Mouse (Mus musculus) frontal cortex, postnatal 25 days (tissue): ENCODE measurements around the gene Abhd14a.

Experiments
- DNase-seq, 2 experiments: peaks; one replicate each; pipeline ENCODE4 v3.0.0; 2022; ENCODE audit warnings: low spot score in 2 of 2

The Abhd14a gene

DNA sequence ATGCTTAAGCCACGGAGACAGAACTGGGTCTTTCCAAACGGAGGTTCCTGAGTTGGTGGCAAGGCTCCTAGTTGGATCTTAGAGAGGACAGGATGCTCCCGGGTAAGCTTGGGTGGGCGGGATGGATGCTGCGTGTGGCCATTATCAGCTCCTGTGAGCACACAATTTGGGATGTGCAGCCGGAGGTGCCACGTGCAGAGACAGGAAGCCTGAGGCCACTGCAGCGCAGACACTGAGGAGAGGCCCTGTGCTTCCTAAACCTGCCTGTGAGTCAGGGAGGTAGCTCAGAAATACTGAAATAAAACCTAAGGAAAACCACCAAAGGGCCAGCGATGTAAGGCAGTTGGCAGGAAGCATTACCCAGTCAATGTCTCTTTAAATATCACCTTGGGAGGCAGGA is 22.3 kb upstream of the Abhd14a start:
- no peak for DNase-seq

DNA sequence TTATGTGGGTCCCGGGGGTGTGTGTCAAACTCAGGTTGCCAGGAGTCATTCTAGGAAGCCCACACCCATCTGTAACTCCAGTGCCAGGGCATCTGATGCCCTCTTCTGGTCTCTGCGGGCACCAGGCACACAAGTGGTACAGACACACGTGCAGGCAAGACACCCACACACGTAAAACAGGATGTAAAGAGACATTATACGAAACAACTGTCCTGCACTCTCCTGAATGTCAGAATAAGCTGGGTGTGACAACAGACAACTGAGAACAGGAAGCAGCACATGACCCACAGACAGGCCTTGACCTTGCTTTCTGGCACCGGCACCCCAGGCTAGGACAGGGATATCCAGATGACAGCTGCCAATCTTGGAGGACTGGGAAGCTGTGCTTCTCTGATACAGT is 21.8 kb upstream of the Abhd14a start:
- DNase-seq = no peak

DNA sequence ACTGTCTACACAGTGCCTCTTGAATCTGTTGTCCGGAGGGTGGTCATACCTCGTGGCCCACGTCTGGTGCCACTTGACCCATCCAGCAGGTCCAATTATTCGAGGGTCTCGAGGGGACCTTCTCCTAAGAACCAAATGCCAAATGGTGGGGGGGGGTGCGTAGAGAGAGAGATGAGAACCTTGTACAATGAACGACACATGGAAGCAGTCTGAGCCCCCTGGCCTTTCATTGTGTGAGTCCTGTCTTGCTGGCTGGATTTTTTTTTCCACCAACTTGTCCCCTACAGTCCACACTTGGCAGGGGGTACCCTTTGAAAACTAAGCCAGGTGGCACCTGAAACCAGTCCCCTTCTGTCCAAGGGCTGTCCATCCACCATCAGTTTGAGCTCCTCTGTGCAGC is 20.3 kb upstream of the Abhd14a start:
- DNase-seq = no peak

- DNase-seq = no peak
Measured at GRCm38 (mm10) chr9:106466721-106467120, 19.2 kb upstream of the Abhd14a start.

GRCm38 (mm10) chr9:106465571-106466200 is 18.2 kb upstream of the Abhd14a start, which contains the start of gene Gpr62:
TSS of gene Gpr62 (minus strand) at chr9:106465938.
- no peak for DNase-seq

DNA sequence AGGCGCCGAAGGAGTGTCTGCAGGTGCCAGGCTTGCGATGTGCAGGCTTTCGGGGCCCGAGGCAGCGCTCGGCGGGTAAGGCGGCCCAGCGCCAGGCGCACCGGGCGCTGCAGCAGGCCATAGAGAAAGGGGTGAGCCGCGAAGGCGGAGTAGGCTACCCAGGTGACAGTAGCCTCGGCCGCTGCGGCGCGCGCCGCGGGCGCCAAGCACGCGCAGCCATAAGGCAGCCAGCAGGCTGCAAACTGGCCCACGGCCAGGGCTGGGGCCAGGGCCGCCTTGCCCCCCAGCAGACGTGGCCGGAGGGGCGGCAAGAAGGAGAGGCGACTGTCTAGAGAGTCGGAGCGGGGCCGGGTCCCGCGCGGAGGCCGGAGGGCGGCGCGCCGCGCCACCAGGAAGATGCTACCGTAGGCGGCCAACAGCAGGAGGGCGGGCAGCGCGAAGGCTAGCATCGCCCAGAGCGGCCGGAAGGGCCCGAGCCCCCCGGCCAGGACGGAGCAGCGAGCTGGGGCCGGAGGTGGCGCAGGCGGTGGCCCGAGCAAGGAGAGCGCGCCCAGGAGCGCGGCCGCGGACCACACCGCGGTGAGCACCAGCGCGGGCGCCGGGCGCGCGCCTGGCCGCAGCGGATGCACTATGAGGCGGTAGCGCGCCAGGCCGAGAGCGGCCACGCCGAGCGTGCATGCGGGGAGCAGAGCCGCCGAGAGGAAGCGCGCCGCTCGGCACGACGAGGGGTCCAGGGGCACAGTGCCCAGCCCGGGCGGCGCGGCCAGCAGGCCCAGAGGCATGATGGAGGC is 17.5 kb upstream of the Abhd14a start:
- no peak for DNase-seq

GRCm38 (mm10) chr9:106463122-106464063 is 15.9 kb upstream of the Abhd14a start:
- no peak for DNase-seq

- DNase-seq = no peak
Measured at GRCm38 (mm10) chr9:106462430-106462800, 14.9 kb upstream of the Abhd14a start.

GRCm38 (mm10) chr9:106461641-106462429 is 14.4 kb upstream of the Abhd14a start:
- no peak for DNase-seq

DNA sequence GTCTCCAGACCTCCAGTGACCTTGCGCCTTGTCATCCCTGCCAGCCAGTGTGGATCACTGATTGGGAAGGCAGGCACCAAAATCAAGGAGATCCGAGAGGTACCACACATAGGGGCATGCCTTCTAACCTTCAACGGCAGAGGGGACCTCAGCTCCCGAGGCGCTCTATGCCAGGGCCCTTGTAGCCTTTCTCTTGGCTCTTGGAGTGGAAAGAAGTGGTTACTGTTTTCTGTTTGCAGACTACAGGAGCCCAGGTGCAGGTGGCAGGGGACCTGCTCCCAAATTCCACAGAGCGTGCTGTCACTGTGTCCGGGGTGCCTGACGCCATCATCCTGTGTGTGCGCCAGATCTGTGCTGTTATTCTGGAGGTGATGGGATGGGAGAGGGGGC is 13.5 kb upstream of the Abhd14a start:
- no peak for DNase-seq

DNA sequence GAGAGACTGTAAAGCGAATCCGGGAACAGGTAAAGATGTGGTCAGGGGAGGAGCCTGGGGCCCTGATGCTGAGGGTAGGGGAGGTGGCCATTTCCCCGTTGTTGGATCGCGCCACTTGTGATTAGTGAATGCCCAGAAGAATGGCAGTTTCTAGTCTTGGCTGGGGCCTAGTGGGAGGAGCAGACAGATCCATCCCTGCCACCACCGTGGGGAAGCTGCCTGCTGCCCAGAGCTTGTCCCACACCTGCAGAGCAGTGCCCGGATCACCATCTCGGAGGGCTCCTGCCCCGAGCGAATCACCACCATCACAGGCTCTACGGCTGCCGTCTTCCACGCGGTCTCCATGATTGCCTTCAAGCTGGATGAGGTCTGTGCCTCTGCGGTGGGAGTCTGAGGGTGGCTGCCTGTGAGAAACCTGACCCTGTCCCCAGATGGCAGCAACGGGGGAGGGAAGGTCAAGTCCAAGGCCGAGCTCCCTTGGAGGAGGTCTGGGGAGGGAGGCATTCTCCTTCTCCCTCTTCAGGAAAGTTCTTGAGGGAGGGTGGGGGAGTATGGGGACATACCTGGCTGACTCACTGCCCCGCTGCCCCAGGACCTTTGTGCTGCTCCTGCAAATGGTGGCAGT is 13.0 kb upstream of the Abhd14a start:
- DNase-seq = no peak

DNA sequence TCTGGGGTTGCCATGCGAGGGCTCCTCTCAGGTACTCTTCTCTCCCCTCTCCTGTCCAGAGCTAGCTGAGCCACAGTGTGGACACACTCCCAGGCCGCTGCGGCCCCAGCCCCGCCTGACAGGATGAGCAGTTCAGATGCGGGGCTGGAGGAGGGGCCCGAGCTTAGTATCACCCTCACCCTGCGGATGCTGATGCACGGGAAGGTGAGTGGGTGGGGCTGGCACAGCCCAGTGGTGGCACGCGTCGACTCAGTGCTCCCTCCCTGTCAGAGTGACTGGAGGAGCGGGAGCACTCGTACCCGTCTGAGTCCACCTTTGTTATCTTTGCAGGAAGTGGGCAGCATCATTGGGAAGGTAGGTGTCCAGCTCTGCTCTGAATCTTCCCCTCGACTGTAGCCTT is 12.5 kb upstream of the Abhd14a start:
- DNase-seq = no peak

DNA sequence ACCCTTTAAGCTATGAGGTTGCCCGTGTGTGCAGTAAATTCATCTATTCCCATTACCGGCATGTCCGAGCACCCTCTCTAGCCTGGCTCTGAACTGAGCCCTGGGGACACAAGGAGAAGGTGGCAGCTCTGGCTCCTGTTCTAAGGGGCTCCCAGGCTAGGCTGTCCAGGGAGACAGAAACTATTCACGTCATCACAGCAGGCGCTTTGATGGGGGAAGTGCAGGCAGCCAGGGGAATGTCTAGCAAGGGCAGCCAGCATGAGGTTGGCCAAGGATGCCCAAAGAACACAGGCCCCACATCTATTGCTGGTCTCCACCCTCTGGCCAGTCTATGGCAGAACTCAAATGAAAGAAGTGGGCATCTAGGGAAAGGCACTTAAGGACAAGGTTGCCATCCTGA is 10.4 kb upstream of the Abhd14a start:
- DNase-seq = no peak

DNA sequence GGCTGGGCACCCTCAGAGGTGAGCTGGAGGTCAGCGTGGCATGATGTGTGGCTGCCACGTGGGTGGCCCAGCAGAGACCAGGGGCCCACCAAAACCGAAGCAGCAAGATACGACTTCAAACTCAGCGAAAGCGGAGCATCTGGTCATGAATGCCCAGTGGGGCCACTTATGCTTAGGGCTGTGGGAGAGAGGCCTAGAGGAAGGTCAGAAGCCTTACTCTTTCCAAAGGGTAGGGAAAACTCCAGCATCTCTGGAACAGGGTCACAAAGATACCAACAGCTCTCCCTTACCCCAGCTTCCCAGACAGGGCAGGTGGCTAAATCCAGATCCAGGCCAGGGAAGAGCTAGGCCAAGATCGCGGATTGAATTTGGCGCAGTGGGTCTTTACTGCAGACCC is 9.7 kb upstream of the Abhd14a start:
- DNase-seq = no peak

GRCm38 (mm10) chr9:106456325-106457162 is 9.1 kb upstream of the Abhd14a start:
- no peak for DNase-seq

GRCm38 (mm10) chr9:106454888-106455681 is 7.6 kb upstream of the Abhd14a start:
- DNase-seq = no peak

GRCm38 (mm10) chr9:106454071-106454761 is 6.7 kb upstream of the Abhd14a start:
- no peak for DNase-seq

DNA sequence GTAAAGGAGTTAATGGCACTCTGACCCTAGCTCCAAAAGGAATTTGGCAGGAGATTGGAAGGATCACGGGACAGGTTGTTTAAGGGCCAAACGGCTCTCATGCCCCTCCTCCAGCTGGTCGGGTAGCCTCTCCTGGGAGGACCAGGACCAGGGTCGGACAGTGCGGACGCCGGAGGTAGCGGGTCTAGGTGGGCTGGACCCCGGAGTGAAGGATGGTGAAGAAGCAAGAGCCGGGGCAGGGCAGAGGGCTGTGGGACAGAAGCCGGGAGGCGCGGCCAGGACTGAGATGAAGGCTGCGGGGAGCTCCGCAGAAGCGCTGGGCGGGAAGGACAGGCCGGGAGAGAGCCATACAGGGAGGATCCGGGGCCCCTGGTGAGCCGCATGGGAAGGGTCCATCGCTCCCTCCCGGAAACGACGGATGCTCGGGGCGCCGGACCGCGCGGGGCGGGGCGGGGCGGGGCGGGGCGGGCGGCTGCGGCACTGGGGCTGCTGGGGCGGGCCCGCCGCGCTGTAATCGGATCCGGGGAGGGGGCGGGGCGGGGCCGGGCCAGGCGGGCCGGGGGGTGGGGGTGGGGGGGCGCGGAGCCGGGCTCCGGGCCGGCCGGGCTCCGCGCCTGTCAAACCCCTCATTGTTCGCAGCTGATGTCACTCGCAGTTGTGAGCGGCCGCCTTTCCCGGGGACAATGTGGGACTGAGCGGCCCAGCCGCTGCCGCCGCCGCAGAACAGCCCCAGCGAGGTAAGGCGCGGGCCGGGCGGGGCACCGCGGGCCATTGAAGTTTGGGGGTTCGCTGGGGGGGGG is 6.0 kb upstream of the Abhd14a start, which contains the start of gene Pcbp4:
Gene Pcbp4, plus strand, starts transcription at position 21 of the 800 bp plus-strand sequence.
- no peak for DNase-seq
